Mouse (Mus musculus) CH12.LX (cell line): Measurements from ENCODE around the gene Lancl2. TPM values are rescaled to one million over a fixed set of nuclear protein-coding genes. Genes with fewer than 3 reads are reported as not detected.
A peak's percentile ranks its signal among the peaks of the same experiment; 100 is the strongest.

Source experiments
- DNase-seq: peaks from one replicate; pipeline ENCODE4 v3.0.0-alpha.2; 2013; ENCODE audit errors: extremely low read depth
- H3K27ac ChIP-seq: 2 replicates; pipeline ENCODE4 v1.5.1; 2012; ENCODE audit warnings: low read depth, mild to moderate bottlenecking, control low read depth, moderate library complexity; ENCODE audit not compliant: insufficient read depth
- H3K27me3 ChIP-seq: replicated peaks from 2 replicates; pipeline ENCODE3; 2012; ENCODE audit warnings: inconsistent platforms
- H3K36me3 ChIP-seq, 2 experiments: replicated peaks in 1 of 2; 2 replicates each; pipeline versions ENCODE3 to v1.6.1; 2012; ENCODE audit warnings: inconsistent platforms in 1 of 2, low read length in 1 of 2, mild to moderate bottlenecking in 1 of 2, mixed read lengths in 1 of 2, moderate library complexity in 1 of 2; ENCODE audit not compliant: control insufficient read depth in 1 of 2, insufficient read depth in 1 of 2
- H3K4me1 ChIP-seq, 2 experiments: 2 replicates each; pipeline ENCODE4 v1.6.1; 2012; ENCODE audit warnings: inconsistent platforms in 1 of 2, moderate library complexity in 1 of 2; ENCODE audit not compliant: insufficient read depth in 2 of 2, control insufficient read depth in 1 of 2
- H3K4me2 ChIP-seq: 2 replicates; pipeline ENCODE4 v1.6.1; 2012; ENCODE audit warnings: low read depth, mild to moderate bottlenecking, control low read depth; ENCODE audit not compliant: poor library complexity, insufficient read depth, severe bottlenecking
- H3K4me3 ChIP-seq, 3 experiments: fragments of 150-350 bp in 1 of 3; sonication (generic) in 1 of 3; replicated peaks in 1 of 3; 2 replicates each; pipeline versions ENCODE3 to v1.5.1; 2011 to 2012; ENCODE audit warnings: low read depth in 2 of 3, low read length in 2 of 3, mild to moderate bottlenecking in 2 of 3, moderate library complexity in 2 of 3, control low read depth in 1 of 3, improper control_type of control experiment in 1 of 3, inconsistent platforms in 1 of 3, mixed read lengths in 1 of 3; ENCODE audit not compliant: poor library complexity in 1 of 3
- H3K79me2 ChIP-seq: replicated peaks from 2 replicates; pipeline ENCODE4 v1.6.1; 2012; ENCODE audit warnings: mild to moderate bottlenecking, moderate library complexity; ENCODE audit not compliant: control insufficient read depth, poor library complexity, insufficient read depth, severe bottlenecking; ENCODE audit errors: extremely low read depth
- H3K9ac ChIP-seq: 2 replicates; pipeline ENCODE4 v1.6.1; 2012; ENCODE audit warnings: low read depth, mild to moderate bottlenecking, control low read depth, moderate library complexity; ENCODE audit not compliant: insufficient read depth
- H3K9me3 ChIP-seq: replicated peaks from 2 replicates; pipeline ENCODE3; 2012; ENCODE audit warnings: low read length, inconsistent platforms, mixed read lengths
- BHLHE40 ChIP-seq: IDR thresholded peaks from 2 replicates; pipeline ENCODE4 v1.6.1; 2011; ENCODE audit warnings: mild to moderate bottlenecking, low read depth, low read length, improper control_type of control experiment
- CHD1 ChIP-seq: IDR thresholded peaks from 2 replicates; pipeline ENCODE4 v1.6.1; 2012; ENCODE audit warnings: low read depth, low read length, improper control_type of control experiment, inconsistent platforms
- CHD2 ChIP-seq: IDR thresholded peaks from 2 replicates; pipeline ENCODE4 v1.6.1; 2011; ENCODE audit warnings: low read length, improper control_type of control experiment
- CTCF ChIP-seq, 2 experiments: IDR thresholded peaks in 1 of 2; conservative IDR thresholded peaks in 1 of 2; 2 replicates each; pipeline ENCODE4 v1.5.1; 2011 to 2012; ENCODE audit warnings: low read depth in 2 of 2, low read length in 2 of 2, improper control_type of control experiment in 1 of 2, inconsistent platforms in 1 of 2, mild to moderate bottlenecking in 1 of 2, moderate library complexity in 1 of 2
- E2F4 ChIP-seq: IDR thresholded peaks from 2 replicates; pipeline ENCODE4 v1.6.1; 2011; ENCODE audit warnings: low read depth, low read length, improper control_type of control experiment; ENCODE audit not compliant: insufficient replicate concordance
- ELF1 ChIP-seq: IDR thresholded peaks from 2 replicates; pipeline ENCODE4 v1.6.1; 2014; ENCODE audit warnings: low read depth, mild to moderate bottlenecking, inconsistent platforms, low read length, improper control_type of control experiment
- EP300 ChIP-seq: IDR thresholded peaks from 2 replicates; pipeline ENCODE4 v1.6.1; 2011; ENCODE audit warnings: low read length, improper control_type of control experiment
- ETS1 ChIP-seq: conservative IDR thresholded peaks from 2 replicates; pipeline ENCODE4 v1.6.1; 2012; ENCODE audit warnings: low read depth, mild to moderate bottlenecking, inconsistent platforms, low read length, improper control_type of control experiment, moderate library complexity
- GABPA ChIP-seq: IDR thresholded peaks from 2 replicates; pipeline ENCODE4 v1.6.1; 2012; ENCODE audit warnings: low read depth, low read length, improper control_type of control experiment, inconsistent platforms; ENCODE audit not compliant: insufficient replicate concordance
- IRF4 ChIP-seq: IDR thresholded peaks from 2 replicates; pipeline ENCODE4 v1.6.1; 2014; ENCODE audit warnings: low read depth, mild to moderate bottlenecking, inconsistent platforms, low read length, improper control_type of control experiment
- JUN ChIP-seq: IDR thresholded peaks from 2 replicates; pipeline ENCODE4 v1.6.1; 2011; ENCODE audit warnings: low read depth, mild to moderate bottlenecking, low read length, improper control_type of control experiment, moderate library complexity; ENCODE audit not compliant: insufficient read depth
- JUND ChIP-seq: conservative IDR thresholded peaks from 2 replicates; pipeline ENCODE4 v1.6.1; 2011; ENCODE audit warnings: low read depth, low read length, improper control_type of control experiment
- KAT2A ChIP-seq: IDR thresholded peaks from 2 replicates; pipeline ENCODE4 v1.6.1; 2012; ENCODE audit warnings: low read length, improper control_type of control experiment, inconsistent platforms; ENCODE audit not compliant: insufficient replicate concordance
- MAFK ChIP-seq: IDR thresholded peaks from 2 replicates; pipeline ENCODE4 v1.6.1; 2011; ENCODE audit warnings: low read length, improper control_type of control experiment; ENCODE audit not compliant: insufficient replicate concordance
- MAZ ChIP-seq: IDR thresholded peaks from 2 replicates; pipeline ENCODE4 v1.6.1; 2012; ENCODE audit warnings: low read depth, mild to moderate bottlenecking, inconsistent platforms, low read length, improper control_type of control experiment, moderate library complexity
- MEF2A ChIP-seq: IDR thresholded peaks from 2 replicates; pipeline ENCODE4 v1.6.1; 2014; ENCODE audit warnings: low read depth, mild to moderate bottlenecking, inconsistent platforms, low read length, improper control_type of control experiment, borderline replicate concordance
- MXI1 ChIP-seq: IDR thresholded peaks from 2 replicates; pipeline ENCODE4 v1.6.1; 2011; ENCODE audit warnings: mild to moderate bottlenecking, low read depth, low read length, improper control_type of control experiment
- MYC ChIP-seq: IDR thresholded peaks from 2 replicates; pipeline ENCODE4 v1.6.1; 2011; ENCODE audit warnings: low read depth, mild to moderate bottlenecking, improper control_type of control experiment, low read length
- NELFE ChIP-seq: IDR thresholded peaks from 2 replicates; pipeline ENCODE4 v1.6.1; 2011; ENCODE audit warnings: low read depth, low read length, improper control_type of control experiment
- NRF1 ChIP-seq: IDR thresholded peaks from 2 replicates; pipeline ENCODE4 v1.6.1; 2014; ENCODE audit warnings: low read depth, mild to moderate bottlenecking, inconsistent platforms, low read length, improper control_type of control experiment, moderate library complexity
- PAX5 ChIP-seq: IDR thresholded peaks from 2 replicates; pipeline ENCODE4 v1.6.1; 2012; ENCODE audit warnings: low read length, inconsistent platforms, mixed read lengths
- POLR2A ChIP-seq: IDR thresholded peaks from 2 replicates; pipeline ENCODE4 v1.6.1; 2011; ENCODE audit warnings: low read depth, mild to moderate bottlenecking, improper control_type of control experiment, low read length
- RAD21 ChIP-seq: IDR thresholded peaks from 2 replicates; pipeline ENCODE4 v1.6.1; 2011; ENCODE audit warnings: low read depth, mild to moderate bottlenecking, low read length, improper control_type of control experiment, moderate library complexity
- SIN3A ChIP-seq: IDR thresholded peaks from 2 replicates; pipeline ENCODE4 v1.6.1; 2012; ENCODE audit warnings: low read length, improper control_type of control experiment, inconsistent platforms
- SMC3 ChIP-seq: IDR thresholded peaks from 2 replicates; pipeline ENCODE4 v1.6.1; 2011; ENCODE audit warnings: low read depth, low read length, improper control_type of control experiment
- USF1 ChIP-seq: IDR thresholded peaks from 2 replicates; pipeline ENCODE4 v1.6.1; 2014; ENCODE audit warnings: low read depth, mild to moderate bottlenecking, inconsistent platforms, low read length, improper control_type of control experiment
- USF2 ChIP-seq: conservative IDR thresholded peaks from 2 replicates; pipeline ENCODE4 v1.6.1; 2011; ENCODE audit warnings: low read depth, low read length, improper control_type of control experiment
- ZC3H11A ChIP-seq: IDR thresholded peaks from 2 replicates; pipeline ENCODE4 v1.6.1; 2012; ENCODE audit warnings: low read depth, mild to moderate bottlenecking, inconsistent platforms, low read length, improper control_type of control experiment
- ZKSCAN1 ChIP-seq: IDR thresholded peaks from 2 replicates; pipeline ENCODE4 v1.6.1; 2012; ENCODE audit warnings: low read depth, inconsistent platforms, low read length, improper control_type of control experiment, borderline replicate concordance
- ZMIZ1 ChIP-seq: IDR thresholded peaks from 2 replicates; pipeline ENCODE4 v1.6.1; 2012; ENCODE audit warnings: low read depth, mild to moderate bottlenecking, inconsistent platforms, low read length, improper control_type of control experiment
- ZNF384 ChIP-seq: IDR thresholded peaks from 2 replicates; pipeline ENCODE4 v1.6.1; 2012; ENCODE audit warnings: low read depth, low read length, improper control_type of control experiment, inconsistent platforms
- dilution Hi-C: fragments of 300-500 bp; cut with MboI; formaldehyde crosslinking; loops from 2 replicates; pipeline ENCODE4 v1.14.3; 2020; ENCODE audit warnings: low sequenced_read_pairs; ENCODE audit not compliant: extremely low pct_unique_long_range_greater_than_20kb, extremely low pct_ligation_motif_present
- in situ Hi-C: fragments of 300-500 bp; cut with MboI; formaldehyde crosslinking; loops from 3 replicates; pipeline ENCODE4 v1.14.3; 2019; ENCODE audit warnings: low sequenced_read_pairs, low pct_ligation_motif_present, low pct_unique_long_range_greater_than_20kb, mixed read lengths
- polyA plus RNA-seq: library from polyadenylated mRNA; unstranded; fragments of >175 nt; gene quantifications from 2 replicates; pipeline ENCODE4 v1.2.1, GENCODE M21; 2012; ENCODE audit warnings: low read depth; ENCODE audit not compliant: insufficient read length
- total RNA-seq, 2 experiments: library from RNA; depleted of rRNA; stranded (reverse); fragments of 300-350 nt in 1 of 2; fragments of >200 nt in 1 of 2; gene quantifications; 2 replicates each; pipeline ENCODE4 v1.2.3; 2012 to 2014

The Lancl2 gene
- total and polyA plus RNA-seq, 3 experiments = 13.8 to 25.0 (median 17.7) TPM

DNA sequence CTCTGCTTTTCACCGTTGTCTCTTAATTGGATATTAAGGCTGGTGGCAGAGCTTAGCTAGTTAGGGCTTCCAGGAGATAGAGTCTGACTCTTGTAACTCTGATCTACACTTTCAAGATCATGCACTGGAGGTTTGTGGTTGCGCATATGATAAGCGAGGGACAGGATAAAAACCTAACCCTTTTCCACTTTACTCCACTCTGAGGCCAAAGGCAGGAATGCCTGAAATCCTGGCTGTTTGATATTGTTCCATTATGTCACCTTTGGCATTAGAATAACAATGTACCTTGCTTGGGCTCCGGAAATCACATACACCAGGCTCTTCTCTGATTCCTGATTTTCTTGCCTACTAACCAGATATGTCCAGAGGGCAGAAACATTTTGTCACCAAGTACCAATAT, 654 bp upstream of the Lancl2 start:
- DNase-seq = no peak
- H3K4me2 ChIP-seq = no peak overlapping the region
- no peaks in the 10 kb centered on the region for H3K27me3 ChIP-seq
- dilution Hi-C loops (no loop called here), in situ Hi-C loops (no loop called here)
- H3K27ac ChIP-seq = no peak overlapping the region
- TF ChIP-seq ELF1 = no peak
- no peak for TF ChIP-seq POLR2A
- no peak for TF ChIP-seq ZNF384
- no peak for TF ChIP-seq KAT2A
- TF ChIP-seq USF1 = no peak
- no peak for TF ChIP-seq USF2
- no peak for TF ChIP-seq MAFK
- TF ChIP-seq CTCF (conservative IDR thresholded peaks at IDR 0.05 in 1 of 2, IDR thresholded peaks at IDR 0.05 in 1 of 2; ENCODE audit: low read depth in 2 of 2, low read length in 2 of 2) = no peak
- no peak for TF ChIP-seq ZKSCAN1
- no peak for TF ChIP-seq EP300
- no peak for TF ChIP-seq ZMIZ1
- TF ChIP-seq CHD2 = no peak
- TF ChIP-seq PAX5 = no peak
- TF ChIP-seq RAD21 = no peak
- TF ChIP-seq IRF4 = no peak
- TF ChIP-seq NELFE = no peak
- TF ChIP-seq ZC3H11A = no peak
- TF ChIP-seq MEF2A = no peak
- TF ChIP-seq JUND = no peak
- no peaks in the 10 kb centered on the region for H3K36me3 ChIP-seq
- peaks cover 4 to 15% of the 10 kb centered on the region in 2 experiments; a peak in 3 of 4 replicates for H3K4me1 ChIP-seq
- no peak overlapping the region for H3K9ac ChIP-seq
- H3K9me3 ChIP-seq = no peaks in the 10 kb centered on the region
- no peak overlapping the region for H3K4me3 ChIP-seq
- H3K79me2 ChIP-seq = no peaks in the 10 kb centered on the region

- Histone ChIP-seq H3K36me3 (no peaks in the 10 kb centered on the region), H3K9ac (peak overlapping the region; percentile 56), H3K4me2 (peak overlapping the region; percentile 88), H3K27me3 (no peaks in the 10 kb centered on the region), H3K4me3 (peak overlapping the region; percentile 64 to 85 (median 78)), H3K27ac (peak overlapping the region; percentile 31), H3K79me2 (no peaks in the 10 kb centered on the region), H3K9me3 (no peaks in the 10 kb centered on the region), H3K4me1 (peaks cover 4 to 18% of the 10 kb centered on the region in 2 experiments; a peak in 3 of 4 replicates)
- in situ Hi-C loops = no loop called here
- dilution Hi-C loops = no loop called here
- DNase-seq = peak; percentile 92
- no peak for TF ChIP-seq JUND
- no peak for TF ChIP-seq ZKSCAN1
- no peak for TF ChIP-seq MAZ
- no peak for TF ChIP-seq BHLHE40
- no peak for TF ChIP-seq JUN
- peak; percentile 87 for TF ChIP-seq POLR2A
- TF ChIP-seq RAD21 = no peak
- TF ChIP-seq E2F4 = no peak
- no peak for TF ChIP-seq GABPA
- peak; percentile 13 for TF ChIP-seq NRF1
- no peak for TF ChIP-seq PAX5
- peak; percentile 4; the same call in 1 of the 2 replicates for TF ChIP-seq ETS1
- TF ChIP-seq ZMIZ1 = peak; percentile 77
- TF ChIP-seq CHD2 = peak; percentile 52; the same call in 1 of the 2 replicates
- peak; percentile 62 for TF ChIP-seq MXI1
- TF ChIP-seq SIN3A = peak; percentile 30; the same call in 1 of the 2 replicates
- TF ChIP-seq MYC = 0 out of 2 replicates have a peak, but pooled peaks have one; percentile 27
- TF ChIP-seq SMC3 = no peak
- TF ChIP-seq NELFE = peak; percentile 86
- TF ChIP-seq KAT2A = peak; percentile 54; the same call in 1 of the 2 replicates
- peak; percentile 90 for TF ChIP-seq CHD1
Measured at GRCm38 (mm10) chr6:57702743-57703499, 581 bp downstream of the Lancl2 start.
